Mouse (Mus musculus) layer of hippocampus, postnatal 10 days (tissue): ENCODE data around the gene Acer1. TPM values are rescaled to one million over a fixed set of nuclear protein-coding genes. Genes with fewer than 3 reads are reported as not detected.

Experiments
- DNase-seq, 2 experiments: peaks; one replicate each; pipeline ENCODE4 v3.0.0; 2021; ENCODE audit warnings: low spot score in 2 of 2
- total RNA-seq, 2 experiments: library from RNA; stranded (reverse); gene quantifications; 2 replicates each; pipeline ENCODE4 v1.2.3; 2021

The Acer1 gene
- total RNA-seq, 2 experiments from 2014 or later = not detected

- peak; percentile 76 to 81 for DNase-seq
Measured at GRCm38 (mm10) chr17:56989467-56990114, 7.7 kb upstream of the Acer1 start.

- no peak for DNase-seq
Measured at GRCm38 (mm10) chr17:56988921-56989430, 7.0 kb upstream of the Acer1 start.

- DNase-seq = no peak
Measured at GRCm38 (mm10) chr17:56988441-56988840, 6.5 kb upstream of the Acer1 start.

- DNase-seq = no peak
Measured at GRCm38 (mm10) chr17:56986105-56986805, 4.3 kb upstream of the Acer1 start.

GRCm38 (mm10) chr17:56985656-56986055 lies 3.7 kb upstream of the Acer1 start:
- no peak for DNase-seq

- no peak for DNase-seq
Measured at GRCm38 (mm10) chr17:56984886-56985285, 3.0 kb upstream of the Acer1 start.

- DNase-seq = no peak
Measured at GRCm38 (mm10) chr17:56981049-56981448, 877 bp downstream of the Acer1 start.

GRCm38 (mm10) chr17:56979524-56979923 lies 2.4 kb downstream of the Acer1 start:
- no peak for DNase-seq

- no peak for DNase-seq
Measured at GRCm38 (mm10) chr17:56976531-56977390, 5.2 kb downstream of the Acer1 start.

- DNase-seq = no peak
Measured at GRCm38 (mm10) chr17:56975391-56975790, 6.5 kb downstream of the Acer1 start.

- no peak for DNase-seq
Measured at GRCm38 (mm10) chr17:56974708-56975240, 7.2 kb downstream of the Acer1 start.

- DNase-seq = no peak
Measured at GRCm38 (mm10) chr17:56973956-56974707, 7.8 kb downstream of the Acer1 start.

GRCm38 (mm10) chr17:56970081-56970480 lies 11.8 kb downstream of the Acer1 start:
- no peak for DNase-seq

- DNase-seq = no peak
Measured at GRCm38 (mm10) chr17:56969321-56969720, 12.6 kb downstream of the Acer1 start.

- no peak for DNase-seq
Measured at GRCm38 (mm10) chr17:56963646-56964045, 18.3 kb downstream of the Acer1 start.

- no peak for DNase-seq
Measured at GRCm38 (mm10) chr17:56962642-56963405, 19.1 kb downstream of the Acer1 start.

- no peak for DNase-seq
Measured at GRCm38 (mm10) chr17:56961880-56962279, 20.0 kb downstream of the Acer1 start.

GRCm38 (mm10) chr17:56958667-56959066 lies 23.3 kb downstream of the Acer1 start:
- no peak for DNase-seq

- DNase-seq = no peak
Measured at GRCm38 (mm10) chr17:56957763-56958429, 24.0 kb downstream of the Acer1 start.
